Mouse (Mus musculus) G1E (cell line): ENCODE measurements at regions not wholly inside any gene's neighbourhood (a gene's known extent, or its start where the extent isn't known, plus 50 kb on each side); places are given as distances from the start of the nearest gene placed in this dataset.

ENCODE experiments used
- ATAC-seq: 2 replicates; pipeline ENCODE4 v1.8.0; 2016; ENCODE audit warnings: mild to moderate bottlenecking; ENCODE audit not compliant: insufficient number of reproducible peaks, poor library complexity, low FRiP score, severe bottlenecking; ENCODE audit errors: extremely low read depth
- DNase-seq: peaks from one replicate; pipeline ENCODE4 v3.0.0; 2012; ENCODE audit warnings: low spot score
- H3K27me3 ChIP-seq: 2 replicates; pipeline ENCODE4 v1.6.1; 2012; ENCODE audit warnings: mild to moderate bottlenecking, low read length, inconsistent platforms; ENCODE audit not compliant: insufficient read depth
- H3K36me3 ChIP-seq: replicated peaks from 2 replicates; pipeline ENCODE3; 2012; ENCODE audit warnings: mild to moderate bottlenecking, inconsistent platforms
- H3K4me1 ChIP-seq: 2 replicates; pipeline ENCODE4 v1.6.1; 2012; ENCODE audit warnings: low read depth, low read length, inconsistent platforms, mixed read lengths; ENCODE audit not compliant: insufficient read depth
- H3K4me3 ChIP-seq: 2 replicates; pipeline ENCODE4 v1.5.1; 2012; ENCODE audit warnings: low read depth, mild to moderate bottlenecking, inconsistent platforms, low read length, moderate library complexity, mixed read lengths
- H3K9me3 ChIP-seq: replicated peaks from 2 replicates; pipeline ENCODE4 v1.6.1; 2012; ENCODE audit warnings: inconsistent platforms
- CTCF ChIP-seq: IDR thresholded peaks from 2 replicates; pipeline ENCODE4 v1.5.1; 2012; ENCODE audit warnings: low read depth, low read length, inconsistent platforms, mixed read lengths
- GATA1 ChIP-seq: IDR thresholded peaks from 2 replicates; pipeline ENCODE4 v1.6.1; 2012; ENCODE audit warnings: borderline replicate concordance, low read length, inconsistent platforms, mixed read lengths
- GATA2 ChIP-seq: IDR thresholded peaks from 2 replicates; pipeline ENCODE4 v1.6.1; 2012; ENCODE audit warnings: low read depth, low read length, inconsistent platforms, borderline replicate concordance
- POLR2AphosphoS5 ChIP-seq: IDR thresholded peaks from 2 replicates; pipeline ENCODE4 v1.6.1; 2012; ENCODE audit warnings: low read depth, low read length, inconsistent platforms; ENCODE audit not compliant: insufficient replicate concordance
- TAL1 ChIP-seq: conservative IDR thresholded peaks from 2 replicates; pipeline ENCODE4 v1.6.1; 2012; ENCODE audit warnings: low read depth, low read length, inconsistent platforms, mixed read lengths

- peaks cover 18% of the 10 kb centered on the region for H3K9me3 ChIP-seq
- DNase-seq, result no peak
- TF ChIP-seq TAL1 (no peak), CTCF (no peak), GATA2 (no peak), GATA1 (no peak), POLR2AphosphoS5 (no peak)
- H3K27me3 ChIP-seq, result no peaks in the 10 kb centered on the region
- H3K4me3 ChIP-seq, result no peak overlapping the region
- no peaks in the 10 kb centered on the region for H3K36me3 ChIP-seq
- ATAC-seq, result no peak
- H3K4me1 ChIP-seq, result no peaks in the 10 kb centered on the region
Observed at GRCm38 (mm10) chr8:113389504-113389903, 245.9 kb upstream of the Mon1b start.

- H3K4me1 ChIP-seq, result no peaks in the 10 kb centered on the region
- H3K4me3 ChIP-seq, result no peak overlapping the region
- DNase-seq (no peak), ATAC-seq (no peak)
- no peaks in the 10 kb centered on the region for H3K36me3 ChIP-seq
- no peaks in the 10 kb centered on the region for H3K27me3 ChIP-seq
- H3K9me3 ChIP-seq, result peaks cover 21% of the 10 kb centered on the region
- TF ChIP-seq TAL1 (no peak), POLR2AphosphoS5 (no peak), GATA1 (no peak), CTCF (no peak), GATA2 (no peak)
Observed at GRCm38 (mm10) chr8:113390038-113390437, 245.3 kb upstream of the Mon1b start.

DNA sequence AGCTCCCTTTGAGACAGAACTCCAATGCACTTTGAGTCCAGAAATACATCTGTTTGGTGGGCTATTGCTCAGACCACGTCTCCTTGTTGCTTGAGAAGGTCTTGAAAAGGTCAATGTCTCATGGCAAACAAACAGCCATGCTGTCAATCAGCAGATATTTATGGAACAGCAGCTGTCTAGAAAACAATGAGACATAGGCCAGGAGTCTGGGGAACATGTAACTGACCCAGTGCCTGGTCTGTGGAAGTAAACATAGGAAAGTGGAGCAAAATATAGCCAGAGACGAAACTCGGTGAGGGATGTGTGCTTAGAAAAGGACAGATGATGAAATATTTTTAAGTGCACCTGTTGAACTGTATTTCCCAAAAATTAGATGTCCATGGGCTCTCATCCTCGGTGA is 241.1 kb upstream of the Mon1b start:
- no peak for DNase-seq
- H3K4me3 ChIP-seq, result no peak overlapping the region
- H3K4me1 ChIP-seq, result no peaks in the 10 kb centered on the region
- H3K9me3 ChIP-seq, result peaks cover 38% of the 10 kb centered on the region
- no peak for ATAC-seq
- TF ChIP-seq CTCF (no peak), TAL1 (no peak), POLR2AphosphoS5 (no peak), GATA1 (no peak), GATA2 (no peak)
- H3K36me3 ChIP-seq, result no peaks in the 10 kb centered on the region
- no peaks in the 10 kb centered on the region for H3K27me3 ChIP-seq

- Histone ChIP-seq H3K36me3 (no peaks in the 10 kb centered on the region), H3K27me3 (no peaks in the 10 kb centered on the region), H3K9me3 (peaks cover 33% of the 10 kb centered on the region), H3K4me1 (no peaks in the 10 kb centered on the region), H3K4me3 (no peak overlapping the region)
- TF ChIP-seq TAL1 (no peak), CTCF (no peak), POLR2AphosphoS5 (no peak), GATA1 (no peak), GATA2 (no peak)
- DNase-seq, result no peak
- no peak for ATAC-seq
Observed at GRCm38 (mm10) chr8:113405158-113405557, 230.2 kb upstream of the Mon1b start.

DNA sequence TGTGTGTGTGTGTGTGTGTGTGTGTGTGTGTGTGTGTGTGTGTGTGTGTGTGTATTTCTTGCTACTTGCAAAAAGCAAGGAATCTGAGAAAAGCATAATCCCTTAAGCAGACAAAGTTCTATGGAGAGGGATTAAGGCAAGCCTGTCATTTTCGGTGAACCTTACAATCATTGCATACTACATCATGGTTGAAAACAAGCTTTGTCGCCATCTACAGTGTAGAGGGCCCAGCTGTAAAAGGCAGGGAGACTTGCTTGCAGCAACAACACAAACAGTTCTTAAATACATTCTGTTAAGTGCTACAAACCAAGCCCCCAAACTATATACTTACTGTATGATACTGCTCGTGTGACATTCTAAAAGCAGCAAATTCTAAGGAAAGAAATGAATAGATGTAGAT is 216.0 kb upstream of the Mon1b start:
- Histone ChIP-seq H3K27me3 (no peaks in the 10 kb centered on the region), H3K36me3 (no peaks in the 10 kb centered on the region), H3K4me1 (no peaks in the 10 kb centered on the region), H3K4me3 (no peak overlapping the region), H3K9me3 (peaks cover 26% of the 10 kb centered on the region)
- TF ChIP-seq GATA2, result no peak
- TF ChIP-seq GATA1, result no peak
- TF ChIP-seq TAL1, result no peak
- TF ChIP-seq CTCF, result no peak
- no peak for TF ChIP-seq POLR2AphosphoS5
- DNase-seq (no peak), ATAC-seq (no peak)

DNA sequence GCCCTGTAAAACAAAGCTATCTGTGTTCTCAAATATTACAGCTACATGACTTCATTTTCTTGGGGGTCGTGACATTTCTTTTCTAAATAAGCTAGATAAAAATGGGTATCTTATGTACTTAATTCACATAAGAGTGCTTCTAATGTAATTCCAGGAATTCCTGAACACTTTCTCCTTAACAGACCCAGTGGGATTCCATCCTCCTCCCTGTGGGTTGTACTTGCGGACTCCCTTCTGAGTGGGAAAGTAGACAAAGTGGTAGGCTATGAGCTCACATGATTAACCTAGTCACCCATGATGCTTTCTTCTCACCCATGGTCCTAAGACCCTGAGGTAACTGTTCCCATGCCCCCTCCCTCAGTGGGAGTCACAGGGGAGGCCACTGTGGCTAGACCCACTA is 212.7 kb upstream of the Mon1b start:
- no peaks in the 10 kb centered on the region for H3K27me3 ChIP-seq
- DNase-seq, result no peak
- no peak overlapping the region for H3K4me3 ChIP-seq
- TF ChIP-seq GATA2 (no peak), TAL1 (no peak), GATA1 (no peak), POLR2AphosphoS5 (no peak), CTCF (no peak)
- ATAC-seq, result no peak
- no peaks in the 10 kb centered on the region for H3K4me1 ChIP-seq
- H3K36me3 ChIP-seq, result no peaks in the 10 kb centered on the region
- peaks cover 32% of the 10 kb centered on the region for H3K9me3 ChIP-seq
